Mouse (Mus musculus) embryonic facial prominence, embryonic 10.5 days (tissue): ENCODE measurements at regions not wholly inside any gene's neighbourhood (a gene's known extent, or its start where the extent isn't known, plus 50 kb on each side); places are given as distances from the start of the nearest gene placed in this dataset.

Experiments used
- DNase-seq: peaks from one replicate; pipeline ENCODE4 v3.0.0-alpha.2; 2017; ENCODE audit warnings: low spot score
- H3K27ac ChIP-seq: fragments of 300-500 bp; sonication (generic); replicated peaks from 2 replicates; pipeline ENCODE4 v1.5.1; 2016; ENCODE audit warnings: mild to moderate bottlenecking
- H3K27me3 ChIP-seq: fragments of 300-500 bp; sonication (generic); replicated peaks from 2 replicates; pipeline ENCODE4 v1.6.1; 2016; ENCODE audit warnings: low read depth, mild to moderate bottlenecking; ENCODE audit not compliant: poor library complexity, severe bottlenecking
- H3K36me3 ChIP-seq: fragments of 300-500 bp; sonication (generic); replicated peaks from 2 replicates; pipeline ENCODE4 v1.6.1; 2016; ENCODE audit warnings: mild to moderate bottlenecking, moderate library complexity
- H3K4me1 ChIP-seq: fragments of 300-500 bp; sonication (generic); 2 replicates; pipeline ENCODE4 v1.6.1; 2016
- H3K4me3 ChIP-seq: fragments of 300-500 bp; sonication (generic); 2 replicates; pipeline ENCODE4 v1.5.1; 2016; ENCODE audit warnings: mild to moderate bottlenecking, moderate library complexity
- H3K9me3 ChIP-seq: fragments of 300-500 bp; sonication (generic); 2 replicates; pipeline ENCODE4 v1.6.1; 2016; ENCODE audit warnings: mild to moderate bottlenecking
- WGBS: fragments of 180-500 bp; shearing (Covaris S2); methylation state at CpG from one replicate; pipeline ENCODE4 v1.1.7; 2016; 5-methylcytosine and 5-hydroxymethylcytosine counted together

DNA sequence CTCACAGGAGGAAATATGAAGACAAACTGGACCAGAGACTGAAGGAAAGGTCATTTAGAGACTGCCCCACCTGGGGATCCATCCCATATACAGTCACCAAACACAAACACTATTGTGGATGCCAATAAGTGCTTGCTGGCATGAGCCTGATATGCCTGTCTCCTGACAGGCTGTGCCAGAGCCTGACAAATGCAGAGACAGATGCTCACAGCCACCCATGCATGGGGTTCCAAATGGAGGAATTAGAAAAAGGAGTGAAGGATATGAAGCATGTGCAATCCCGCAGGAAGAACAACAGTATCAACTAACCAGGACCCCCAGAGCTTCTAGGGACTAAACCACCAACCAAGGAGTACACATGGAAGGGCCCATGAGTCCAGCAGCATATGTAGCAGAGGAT is 505.9 kb downstream of the Gm6685 start:
- H3K4me1 ChIP-seq = no peaks in the 10 kb centered on the region
- WGBS = 83% methylated on average over 1 of the region's 1 CpGs
- H3K27me3 ChIP-seq = no peaks in the 10 kb centered on the region
- no peaks in the 10 kb centered on the region for H3K36me3 ChIP-seq
- DNase-seq = no peak
- H3K4me3 ChIP-seq = no peak overlapping the region
- H3K27ac ChIP-seq = no peak overlapping the region
- no peaks in the 10 kb centered on the region for H3K9me3 ChIP-seq

DNA sequence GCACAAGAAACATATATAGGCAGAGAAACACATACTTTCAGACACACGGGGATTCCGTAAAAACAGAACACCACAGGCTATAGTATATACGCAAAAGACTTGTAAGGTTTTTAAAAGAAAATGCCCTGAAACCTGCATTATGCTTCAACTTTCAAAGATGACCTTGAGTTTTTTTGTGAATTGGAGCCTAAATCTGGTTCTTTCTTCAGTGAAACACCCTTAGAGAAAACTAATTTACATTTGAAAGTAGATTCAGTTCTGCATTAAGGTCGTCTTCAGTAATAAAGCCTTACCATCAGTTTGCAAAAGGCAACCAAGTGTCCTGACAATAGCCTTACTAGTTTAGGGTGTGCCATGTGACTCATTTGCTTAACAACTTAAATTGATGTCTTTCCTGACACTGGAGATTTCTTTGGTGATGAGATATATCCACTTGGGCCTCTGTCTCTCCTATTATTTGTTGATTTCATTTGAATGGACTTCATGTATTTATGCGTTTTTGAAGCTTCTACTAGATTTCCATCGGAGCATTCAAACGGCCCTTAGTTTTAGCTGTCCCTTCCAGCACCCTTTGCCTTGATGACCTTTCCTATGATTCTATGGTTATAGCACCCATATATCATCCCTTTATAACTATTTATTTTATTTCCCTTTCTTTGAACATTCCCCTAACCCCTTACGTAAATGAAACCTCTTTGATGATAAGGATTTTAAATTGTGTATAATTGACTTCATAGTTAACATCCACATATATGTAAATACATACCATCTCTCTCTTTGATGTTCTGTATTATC is 539.6 kb downstream of the Gm6685 start:
- WGBS = 84% methylated on average over 8 of the region's 8 CpGs
- no peaks in the 10 kb centered on the region for H3K27me3 ChIP-seq
- no peaks in the 10 kb centered on the region for H3K36me3 ChIP-seq
- no peaks in the 10 kb centered on the region for H3K9me3 ChIP-seq
- H3K4me3 ChIP-seq = no peak overlapping the region
- no peak for DNase-seq
- no peaks in the 10 kb centered on the region for H3K4me1 ChIP-seq
- no peak overlapping the region for H3K27ac ChIP-seq

DNA sequence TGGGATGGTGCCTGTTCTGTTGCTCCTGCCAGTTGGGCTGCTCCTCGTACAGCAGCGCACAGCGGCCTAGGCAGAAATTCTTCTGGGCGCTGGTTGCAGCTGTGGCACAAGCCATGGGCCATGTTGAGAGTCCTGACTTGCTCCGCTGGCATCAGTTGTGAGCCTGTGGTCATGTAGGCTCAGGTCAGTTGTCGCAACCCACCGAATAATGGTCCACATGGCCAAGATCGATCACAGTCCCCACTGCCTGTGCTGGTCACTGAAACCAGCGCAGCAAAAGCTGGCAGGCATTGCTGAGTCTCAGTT is 585.8 kb downstream of the Gm6685 start:
- DNase-seq = no peak
- Histone ChIP-seq H3K27ac (no peak overlapping the region), H3K36me3 (no peaks in the 10 kb centered on the region), H3K4me3 (no peak overlapping the region), H3K9me3 (no peaks in the 10 kb centered on the region), H3K4me1 (no peaks in the 10 kb centered on the region), H3K27me3 (no peaks in the 10 kb centered on the region)
- 78% methylated on average over 9 of the region's 9 CpGs for WGBS

DNA sequence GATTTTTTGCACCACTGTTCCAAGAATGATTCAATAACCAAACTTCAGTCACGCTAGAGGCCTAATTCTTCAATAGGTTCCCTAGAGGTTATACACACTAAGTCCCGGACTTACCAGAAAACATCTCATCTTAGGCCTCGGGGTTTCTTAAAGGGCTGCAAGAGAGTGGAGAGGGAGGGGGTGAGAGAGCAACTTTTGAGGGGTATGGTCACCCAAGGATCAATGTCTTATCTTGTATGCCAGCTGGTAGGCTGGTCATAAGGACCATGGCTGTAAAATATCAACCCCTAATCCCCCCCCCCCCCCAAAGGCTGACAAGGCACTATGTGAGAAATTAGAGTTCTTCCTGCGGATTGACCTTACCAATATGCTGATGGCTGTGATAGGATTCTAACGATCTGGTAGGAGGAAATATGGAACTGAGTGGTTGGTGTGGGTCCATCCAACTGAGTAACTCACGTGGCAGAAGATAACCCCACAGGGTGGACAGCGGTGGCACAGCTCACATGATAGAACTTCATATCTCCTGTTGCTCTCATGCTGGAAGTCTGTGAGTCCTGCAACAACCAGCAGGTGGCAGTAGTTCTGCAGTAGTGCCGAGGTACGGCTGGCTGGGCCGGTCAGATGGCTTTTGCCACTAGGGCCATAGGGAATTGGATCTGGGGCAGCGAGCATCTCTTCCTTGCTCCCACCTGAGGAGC is 586.3 kb downstream of the Gm6685 start:
- peak; percentile 70 for DNase-seq
- 42% methylated on average over 11 of the region's 11 CpGs for WGBS
- no peak overlapping the region for H3K27ac ChIP-seq

DNA sequence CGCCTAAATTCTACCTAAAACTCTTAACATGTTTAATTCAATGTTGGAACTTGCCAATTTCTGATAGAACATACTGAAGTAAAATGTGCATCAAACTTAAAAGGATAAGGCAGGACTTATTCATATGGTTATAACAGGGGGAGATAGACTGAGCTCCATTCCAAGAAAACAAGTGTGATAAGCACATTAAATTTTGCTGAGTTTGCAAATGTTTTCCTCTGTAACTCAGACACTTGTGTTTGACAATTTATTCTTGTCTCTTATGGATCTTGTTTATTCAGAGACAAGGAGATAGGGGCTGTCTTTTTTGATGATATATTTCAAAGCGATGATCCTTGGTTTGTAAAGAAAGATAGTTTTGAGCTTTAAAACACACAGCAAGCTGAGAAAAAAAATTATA is 613.6 kb downstream of the Gm6685 start:
- no peak overlapping the region for H3K27ac ChIP-seq
- no peaks in the 10 kb centered on the region for H3K27me3 ChIP-seq
- no peaks in the 10 kb centered on the region for H3K4me1 ChIP-seq
- H3K9me3 ChIP-seq = no peaks in the 10 kb centered on the region
- no peaks in the 10 kb centered on the region for H3K36me3 ChIP-seq
- H3K4me3 ChIP-seq = no peak overlapping the region
- DNase-seq = no peak
- 93% methylated on average over 2 of the region's 2 CpGs for WGBS

More for the DNA sequence above, 586.3 kb downstream of the Gm6685 start:
- Histone ChIP-seq H3K4me1 (no peaks in the 10 kb centered on the region), H3K9me3 (no peaks in the 10 kb centered on the region), H3K27me3 (no peaks in the 10 kb centered on the region), H3K4me3 (no peak overlapping the region), H3K36me3 (no peaks in the 10 kb centered on the region)

DNA sequence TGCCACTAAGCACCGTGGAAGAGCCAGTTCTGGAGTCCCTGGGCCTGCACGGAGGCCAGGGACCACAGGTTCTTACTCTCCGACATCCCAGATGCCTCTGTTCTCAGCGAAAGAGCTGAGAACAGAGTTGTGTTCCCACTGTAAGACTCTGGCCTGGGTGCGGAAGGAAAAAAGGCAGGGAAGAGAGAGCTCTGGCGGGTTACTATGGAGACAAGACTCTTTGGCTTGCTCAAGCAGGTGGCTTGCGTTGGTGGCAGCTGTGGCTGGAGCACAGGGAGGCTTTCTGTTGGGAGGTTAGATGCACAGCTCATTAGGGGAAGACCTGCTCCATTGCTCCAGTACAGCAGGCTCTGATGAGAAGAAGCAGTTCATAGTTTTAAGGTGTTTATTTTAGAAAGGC is 618.3 kb downstream of the Gm6685 start:
- 70% methylated on average over 7 of the region's 7 CpGs for WGBS
- Histone ChIP-seq H3K27ac (no peak overlapping the region), H3K4me1 (no peaks in the 10 kb centered on the region), H3K36me3 (no peaks in the 10 kb centered on the region), H3K27me3 (no peaks in the 10 kb centered on the region), H3K4me3 (no peak overlapping the region), H3K9me3 (no peaks in the 10 kb centered on the region)
- no peak for DNase-seq

DNA sequence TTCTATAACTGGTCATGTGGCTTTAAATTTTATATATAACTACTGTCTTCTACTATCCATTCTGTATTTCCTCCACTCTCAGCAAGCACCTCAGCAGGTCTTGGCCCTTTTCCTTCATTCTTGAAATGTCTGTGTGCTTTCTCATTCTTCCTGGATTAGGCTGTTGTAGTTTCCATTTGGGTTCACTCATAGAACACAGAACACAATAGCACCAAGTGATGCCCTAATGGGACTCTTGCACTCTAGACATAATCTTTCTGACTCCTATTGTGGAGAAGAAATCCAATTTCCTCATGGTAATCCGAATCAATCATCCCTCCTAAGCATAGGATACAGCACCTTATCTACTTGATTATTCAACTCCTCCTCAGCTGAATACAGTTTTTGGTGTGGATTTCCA is 667.2 kb downstream of the Gm6685 start:
- H3K4me1 ChIP-seq = no peaks in the 10 kb centered on the region
- no peak overlapping the region for H3K4me3 ChIP-seq
- H3K27ac ChIP-seq = no peak overlapping the region
- no peak for DNase-seq
- no peaks in the 10 kb centered on the region for H3K27me3 ChIP-seq
- no peaks in the 10 kb centered on the region for H3K36me3 ChIP-seq
- WGBS = 69% methylated on average over 1 of the region's 1 CpGs
- no peaks in the 10 kb centered on the region for H3K9me3 ChIP-seq
